In the genomic region with DNA sequence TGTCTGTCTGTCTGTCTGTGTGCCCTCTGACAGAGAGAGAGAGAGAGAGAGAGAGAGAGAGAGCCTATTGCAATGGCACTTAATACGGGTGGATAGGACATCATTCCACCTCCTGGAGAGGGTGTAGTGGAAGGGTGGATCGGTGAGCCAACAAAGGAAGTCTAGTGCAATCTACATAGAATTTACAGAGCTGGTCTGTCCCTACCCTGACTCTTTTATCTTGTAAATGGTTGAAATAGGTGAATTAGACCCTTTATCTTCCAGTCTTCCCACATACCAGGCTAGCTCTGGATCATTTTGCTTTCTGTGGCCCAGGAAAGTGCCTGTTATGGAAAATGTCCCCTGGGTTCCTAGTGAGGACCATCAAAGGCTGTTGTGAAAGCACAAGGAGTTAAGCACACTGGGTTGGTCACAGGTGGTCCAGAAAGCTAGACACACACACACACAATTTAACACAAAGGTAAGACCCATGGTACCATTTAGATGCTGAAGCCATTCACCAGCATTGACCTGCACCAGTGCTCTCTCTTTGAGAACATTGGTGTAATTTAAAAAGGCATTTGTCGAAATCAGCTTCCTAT, we compare ENCODE assay signal across 19 mouse cellular contexts. TPM values are rescaled to one million over a fixed set of nuclear protein-coding genes. Genes with fewer than 3 reads are reported as not detected.
"Had no signal": no experiment of that assay in that cellular context is flagged by ENCODE, and none has a peak within 500 bp of the region (broad histone marks: within the 10 kb centered on the region; RNA-seq: fewer than 3 reads in every experiment).

No protein-coding gene starts in this region.

- DNase-seq: lung, adult 2 months; lung, postnatal 4 days; retina, postnatal 1 day; right cerebral cortex, adult 18-20 months; right cerebral cortex, postnatal 25 days; right cerebral cortex, postnatal 4 days; spleen, adult 18-20 months; thymus, adult 18-20 months; thymus, postnatal 25 days; thymus, postnatal 4 days had no signal

- H3K4me1 ChIP-seq: midbrain, embryonic 13.5 days; midbrain, embryonic 15.5 days; neural tube, embryonic 13.5 days; neural tube, embryonic 15.5 days had no signal

- H3K4me3 ChIP-seq: lung, embryonic 15.5 days; midbrain, embryonic 10.5 days; midbrain, embryonic 13.5 days; midbrain, embryonic 15.5 days; myocyte; neural tube, embryonic 13.5 days; neural tube, embryonic 15.5 days had no signal

- H3K9ac ChIP-seq: lung, embryonic 15.5 days; midbrain, embryonic 13.5 days; midbrain, embryonic 15.5 days; neural tube, embryonic 13.5 days; neural tube, embryonic 15.5 days had no signal

- H3K4me2 ChIP-seq: lung, embryonic 15.5 days; midbrain, embryonic 13.5 days; midbrain, embryonic 15.5 days; neural tube, embryonic 13.5 days; neural tube, embryonic 15.5 days had no signal

- H3K36me3 ChIP-seq: lung, embryonic 15.5 days; midbrain, embryonic 10.5 days; midbrain, embryonic 13.5 days; midbrain, embryonic 15.5 days; neural tube, embryonic 13.5 days; neural tube, embryonic 15.5 days had no signal

- H3K9me3 ChIP-seq: lung, embryonic 15.5 days; midbrain, embryonic 10.5 days; midbrain, embryonic 13.5 days; midbrain, embryonic 15.5 days; neural tube, embryonic 13.5 days; neural tube, embryonic 15.5 days had no signal

- H3K27ac ChIP-seq: lung, embryonic 15.5 days; midbrain, embryonic 10.5 days; midbrain, embryonic 13.5 days; midbrain, embryonic 15.5 days; neural tube, embryonic 13.5 days; neural tube, embryonic 15.5 days had no signal

- H3K27me3 ChIP-seq: lung, embryonic 15.5 days; midbrain, embryonic 15.5 days had no signal

- ATAC-seq: lung, postnatal 0 days; midbrain, embryonic 13.5 days; midbrain, embryonic 15.5 days had no signal

RNA-seq across cellular contexts. Expression of a gene that starts 46.6 kb away (rescaled TPM):
- total RNA-seq: megakaryocyte-erythroid progenitor cell, adult 5-6 weeks had no signal
- polyA plus RNA-seq: myocyte had no signal
